Mouse (Mus musculus) ovary, postnatal 10 days (tissue): ENCODE results near the gene Kirrel3.

Experiments
- DNase-seq: peaks from one replicate; pipeline ENCODE4 v3.0.0; 2022; ENCODE audit warnings: low spot score

The Kirrel3 gene

DNA sequence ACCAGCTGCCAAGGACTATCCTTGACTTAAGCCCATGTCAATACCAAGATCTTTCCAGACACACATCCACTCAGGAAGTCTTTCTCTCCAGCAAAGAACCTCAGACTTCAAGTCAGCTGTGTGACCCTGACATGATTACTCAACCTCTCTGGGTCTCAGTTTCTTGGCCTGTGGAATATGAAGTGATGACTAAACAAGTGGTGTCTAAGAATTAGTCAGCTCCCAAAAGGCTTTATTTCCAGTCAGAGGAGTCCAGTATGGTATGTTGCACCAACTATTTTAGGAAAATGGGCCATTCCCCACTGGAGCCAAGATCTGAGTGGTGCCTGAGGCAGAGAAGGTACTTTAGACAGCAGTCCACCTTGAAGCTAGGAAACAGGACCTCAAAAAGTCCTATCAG is 462.0 kb downstream of the Kirrel3 start:
- no peak for DNase-seq

DNA sequence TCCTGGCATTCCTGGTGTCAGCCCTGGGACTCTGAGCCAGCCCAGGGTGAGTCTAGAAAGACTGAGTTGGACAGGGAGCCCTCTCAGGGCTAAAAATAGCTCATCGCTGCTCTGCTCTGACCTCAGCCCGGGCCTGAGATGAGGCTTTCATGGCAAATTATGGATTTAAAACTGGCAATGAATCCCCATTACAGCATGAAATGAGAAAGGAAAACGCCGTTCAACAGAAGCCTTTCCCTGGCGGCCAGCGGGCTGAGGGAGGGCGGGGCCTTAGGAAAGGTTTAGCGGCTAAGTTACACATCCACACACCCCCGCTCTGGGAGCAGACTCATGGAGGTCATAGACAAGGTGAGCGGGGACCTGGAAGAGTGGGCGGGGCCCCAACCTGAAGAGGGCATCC is 467.7 kb downstream of the Kirrel3 start:
- DNase-seq, result no peak

DNA sequence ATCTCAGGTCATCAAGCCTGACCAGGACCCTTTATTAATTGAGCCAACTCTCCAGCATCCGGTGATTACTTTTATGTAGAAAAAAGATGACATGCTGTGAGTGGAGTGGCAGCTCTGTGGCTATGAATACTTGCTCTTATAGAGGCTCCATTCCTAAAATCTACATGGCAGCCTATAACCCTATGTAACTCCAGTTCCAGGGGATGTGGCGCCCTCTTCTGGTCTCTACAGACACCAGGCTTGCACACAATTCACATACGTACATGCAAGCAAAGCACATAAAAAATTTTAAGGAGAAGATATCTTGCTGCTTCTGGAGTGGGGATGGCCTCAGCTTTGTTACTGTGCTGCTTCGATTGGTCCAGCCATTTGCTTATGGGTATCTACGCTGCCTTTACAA is 468.5 kb downstream of the Kirrel3 start:
- no peak for DNase-seq

DNA sequence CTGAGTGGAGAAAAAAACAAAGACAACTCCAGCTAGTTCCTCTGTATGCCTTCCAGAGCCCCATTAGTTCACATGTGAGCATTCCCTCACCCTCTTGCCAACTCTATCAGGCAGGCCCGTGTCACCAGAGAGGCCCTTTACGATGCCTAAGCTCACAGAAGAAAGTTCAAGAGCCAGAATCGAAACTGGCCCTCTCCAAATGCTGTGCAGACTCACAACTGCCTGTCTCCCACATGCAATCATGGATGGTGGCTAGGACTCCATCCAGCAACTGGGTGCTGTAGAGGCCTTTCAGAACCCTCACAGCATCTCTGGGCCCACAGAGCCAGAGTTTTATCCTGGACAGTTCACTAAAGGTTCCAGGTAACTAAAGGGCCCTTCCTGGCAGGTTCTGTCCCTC is 470.8 kb downstream of the Kirrel3 start:
- DNase-seq, result no peak

DNA sequence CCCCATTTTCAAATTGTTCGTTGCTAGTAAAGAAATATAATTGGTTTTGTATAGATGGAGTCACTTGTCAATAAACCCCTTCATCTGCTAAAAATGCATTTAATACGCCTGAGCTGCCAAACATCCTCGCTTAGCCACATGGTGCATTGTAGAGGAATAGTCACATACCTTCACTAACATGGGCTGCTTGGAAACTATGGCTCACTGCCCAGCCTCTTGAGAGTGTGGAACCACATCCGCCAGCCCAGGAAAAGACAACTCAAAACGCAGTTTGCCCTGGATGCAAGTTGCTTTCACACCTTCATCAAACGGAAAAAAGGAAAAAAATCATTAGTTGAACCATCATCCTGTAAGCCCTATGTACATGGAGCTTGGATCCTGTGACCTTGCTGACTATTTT is 472.0 kb downstream of the Kirrel3 start:
- no peak for DNase-seq

DNA sequence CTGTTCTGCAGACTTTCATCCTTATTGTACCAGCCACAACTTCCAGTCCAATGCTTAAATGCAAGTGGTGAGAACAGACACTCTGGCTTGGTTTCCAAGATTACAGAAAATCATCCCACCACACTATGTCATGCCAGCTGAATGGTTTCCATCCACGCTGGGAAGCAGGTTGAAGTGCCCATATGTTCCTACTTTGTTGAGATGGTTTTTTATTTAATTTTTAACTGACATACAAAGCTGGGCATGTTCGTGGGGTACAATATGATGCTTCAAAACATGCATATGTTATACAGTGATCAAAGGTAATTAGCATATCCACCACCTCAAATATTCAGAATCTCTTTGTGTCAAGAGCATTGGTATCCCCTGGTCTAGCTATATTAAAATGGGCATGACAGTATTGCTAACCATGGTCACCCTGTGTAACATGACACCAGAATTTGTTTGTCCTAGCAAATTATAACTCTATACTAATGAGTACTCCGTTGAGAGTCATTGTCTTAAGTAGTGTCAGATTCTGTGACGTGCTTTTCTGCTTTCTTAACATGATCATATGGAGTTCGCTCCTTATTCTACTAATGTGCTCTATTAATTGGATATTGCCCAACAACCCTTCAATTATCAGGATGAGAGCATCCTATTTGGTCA is 472.6 kb downstream of the Kirrel3 start:
- DNase-seq, result no peak

DNA sequence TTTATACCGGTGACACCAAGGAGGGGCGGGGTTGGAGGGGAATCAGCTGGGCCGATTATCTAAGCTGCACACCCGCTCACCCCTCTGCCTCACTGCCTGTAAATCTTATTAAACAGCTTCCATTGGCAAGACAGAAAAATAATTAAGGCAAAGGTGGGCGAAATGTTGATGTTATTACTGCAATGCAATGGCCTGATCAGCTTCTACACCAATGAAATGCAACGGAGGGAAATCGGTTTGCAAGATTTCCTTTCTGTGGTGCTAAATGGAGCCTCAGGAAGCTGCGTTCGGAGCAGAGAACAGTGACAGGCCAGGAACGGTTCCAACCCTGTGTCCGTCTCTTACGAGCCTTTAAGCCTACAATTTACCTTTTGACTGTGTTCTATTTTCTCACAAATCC is 475.0 kb downstream of the Kirrel3 start:
- DNase-seq, result no peak

DNA sequence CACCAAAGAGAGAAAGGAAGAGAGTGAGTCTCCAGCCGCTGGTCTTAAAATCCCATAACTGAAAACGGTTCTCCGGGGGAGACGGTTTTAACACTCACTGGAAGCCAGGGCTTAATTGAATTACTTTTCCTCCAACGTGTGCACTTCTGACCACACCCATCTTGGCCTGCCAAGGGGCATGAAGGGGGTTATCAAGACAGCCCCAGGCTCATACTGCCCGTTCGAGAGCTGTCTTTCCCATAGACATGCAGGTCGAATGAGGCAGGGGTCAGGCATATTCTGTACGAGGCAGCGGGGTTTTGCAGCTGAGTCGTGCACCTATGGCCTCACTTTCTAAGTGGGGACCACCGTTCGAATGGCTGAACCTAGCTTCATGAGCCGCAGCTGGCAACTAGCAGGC is 475.5 kb downstream of the Kirrel3 start:
- DNase-seq, result no peak

DNA sequence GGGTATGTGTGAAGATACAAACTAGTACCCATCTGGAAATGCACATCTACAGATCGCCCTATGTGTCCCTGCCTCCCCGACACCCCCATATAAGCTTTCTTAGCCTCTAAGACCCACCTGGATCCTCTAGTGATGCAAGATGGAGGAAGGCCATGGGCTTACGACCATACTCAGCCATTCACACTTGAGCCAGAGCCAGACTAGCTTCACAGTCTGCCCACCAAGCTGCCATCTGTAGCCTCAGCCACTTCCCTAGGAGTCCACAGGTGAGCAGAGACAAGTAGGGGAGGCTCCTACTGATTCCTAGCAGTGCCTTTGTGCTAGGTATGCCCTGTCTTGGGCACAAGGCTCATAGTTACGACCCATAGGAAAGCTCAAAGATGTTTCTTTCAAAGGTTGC is 476.6 kb downstream of the Kirrel3 start:
- DNase-seq, result no peak

DNA sequence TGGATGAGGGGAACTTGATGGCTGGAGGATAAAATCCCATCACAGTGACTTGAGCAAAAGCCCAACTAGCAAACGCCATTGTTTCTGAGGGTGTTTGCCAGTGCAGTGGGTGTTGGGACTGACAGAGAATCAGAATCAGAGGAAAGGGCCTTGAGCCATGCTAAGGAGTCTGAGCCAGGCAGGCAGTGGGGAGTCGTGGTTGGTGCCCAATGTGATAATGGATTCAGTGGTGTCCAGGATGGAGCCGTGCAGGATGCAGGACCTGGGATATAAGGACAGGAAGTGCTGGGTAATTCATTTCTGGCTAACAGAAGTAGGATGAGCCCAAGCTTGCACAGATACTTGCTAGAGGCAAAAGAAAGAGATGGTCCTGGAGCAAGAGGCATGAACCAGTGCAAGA is 477.9 kb downstream of the Kirrel3 start:
- no peak for DNase-seq

DNA sequence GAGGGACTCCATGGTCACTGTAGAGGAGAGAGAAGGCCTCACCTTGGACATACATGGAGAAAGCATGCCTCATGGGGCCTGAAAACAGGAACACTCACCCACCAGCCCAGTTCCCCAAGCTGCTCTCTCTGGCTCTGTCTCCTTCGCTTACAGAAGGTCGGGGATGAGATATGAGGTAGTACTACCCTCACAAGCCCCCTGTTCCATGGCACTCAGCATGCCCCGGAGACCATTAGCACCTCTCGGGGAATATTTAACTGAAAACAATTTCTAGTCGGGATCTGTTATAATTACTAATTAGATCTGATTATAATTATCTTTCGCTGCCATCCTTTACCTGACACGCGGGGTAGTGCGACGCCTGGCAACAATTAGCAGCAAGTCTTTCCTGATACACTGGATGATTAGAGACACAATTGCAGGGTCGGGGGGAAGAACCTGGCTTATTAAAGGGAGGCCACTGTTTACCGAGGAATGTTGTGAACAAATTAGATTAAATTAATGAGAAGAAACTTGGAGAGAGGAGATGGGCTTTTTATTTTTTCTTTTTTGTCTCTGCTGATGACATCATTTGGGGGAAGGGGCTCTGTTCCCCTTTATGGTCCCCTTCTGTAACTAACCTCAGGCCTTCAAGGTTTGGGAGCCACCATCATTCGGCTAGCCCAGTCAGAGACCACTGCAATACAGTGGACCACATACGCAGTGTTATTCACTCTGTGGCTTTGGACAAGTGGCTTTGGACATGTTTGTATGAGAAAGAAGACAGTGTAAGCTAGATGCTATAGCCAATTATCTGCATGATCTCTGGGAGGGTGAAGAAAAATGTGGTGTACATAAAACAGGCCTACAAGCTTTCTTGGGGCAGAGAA is 478.7 kb downstream of the Kirrel3 start:
- DNase-seq, result no peak

DNA sequence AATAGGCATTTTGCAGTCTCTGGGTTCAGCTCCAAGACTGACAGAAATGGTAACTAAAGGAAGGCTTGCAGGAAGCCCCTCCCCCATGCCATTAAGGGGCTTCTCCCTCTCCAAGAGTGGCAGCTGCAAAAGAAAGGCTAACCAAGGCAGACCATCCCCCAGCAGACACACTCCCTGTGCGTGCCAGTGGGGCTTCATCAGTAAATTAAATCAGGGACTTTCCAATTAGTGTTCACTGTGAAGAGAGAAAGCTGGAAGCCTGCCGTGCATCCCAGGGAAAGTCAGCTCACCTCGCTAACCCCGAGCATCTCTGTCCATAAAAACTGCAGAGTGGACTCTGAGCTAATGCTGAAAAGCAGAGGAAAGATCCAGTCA is 479.3 kb downstream of the Kirrel3 start:
- no peak for DNase-seq

DNA sequence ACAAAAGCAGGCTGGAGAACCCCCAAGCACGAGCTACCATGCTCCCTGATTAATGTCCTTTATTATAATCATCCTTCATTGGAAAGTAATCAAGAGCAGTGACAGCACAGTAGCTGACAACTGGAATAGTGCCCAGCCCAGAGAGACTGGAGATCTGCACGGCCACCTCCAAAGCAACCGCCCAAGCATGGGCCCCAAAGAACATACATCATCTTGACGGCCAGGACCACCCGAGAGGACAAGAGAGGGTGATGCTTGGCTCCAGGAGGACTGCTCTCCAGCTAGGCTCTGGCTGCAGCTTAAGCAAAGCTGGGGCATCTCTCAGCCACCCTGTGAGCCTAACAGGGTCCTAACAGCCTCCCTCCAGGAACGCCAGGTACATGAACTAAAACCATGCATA is 482.1 kb downstream of the Kirrel3 start:
- no peak for DNase-seq

DNA sequence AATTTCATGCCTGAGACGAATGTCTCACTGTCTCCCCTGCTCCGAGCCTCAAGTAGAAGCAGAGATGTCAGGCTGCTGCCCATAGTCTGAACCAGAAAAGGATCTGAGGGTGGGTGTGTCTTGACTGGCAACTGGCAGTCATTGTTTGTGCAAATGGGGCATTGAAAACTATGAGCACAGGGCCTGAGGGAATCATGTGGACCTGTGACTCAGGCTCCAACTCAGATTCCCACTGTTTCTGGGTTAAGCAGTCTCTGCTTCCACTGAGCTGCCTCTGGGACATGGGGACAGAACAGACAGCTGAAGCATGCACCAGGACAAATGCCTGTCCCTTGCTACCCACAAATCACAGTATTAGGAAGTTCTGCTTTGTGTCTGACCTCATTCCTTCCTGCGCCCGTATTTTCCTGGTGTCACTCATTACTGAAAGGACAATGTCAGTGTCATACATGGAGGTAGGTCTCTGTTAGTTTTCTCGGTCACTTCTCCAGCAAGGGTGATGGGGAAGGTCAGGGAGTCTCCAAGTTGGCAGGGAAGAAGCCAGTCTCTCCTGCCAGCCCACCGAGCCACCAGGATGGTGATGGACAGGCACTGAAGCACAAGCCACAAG is 484.3 kb downstream of the Kirrel3 start:
- no peak for DNase-seq

DNA sequence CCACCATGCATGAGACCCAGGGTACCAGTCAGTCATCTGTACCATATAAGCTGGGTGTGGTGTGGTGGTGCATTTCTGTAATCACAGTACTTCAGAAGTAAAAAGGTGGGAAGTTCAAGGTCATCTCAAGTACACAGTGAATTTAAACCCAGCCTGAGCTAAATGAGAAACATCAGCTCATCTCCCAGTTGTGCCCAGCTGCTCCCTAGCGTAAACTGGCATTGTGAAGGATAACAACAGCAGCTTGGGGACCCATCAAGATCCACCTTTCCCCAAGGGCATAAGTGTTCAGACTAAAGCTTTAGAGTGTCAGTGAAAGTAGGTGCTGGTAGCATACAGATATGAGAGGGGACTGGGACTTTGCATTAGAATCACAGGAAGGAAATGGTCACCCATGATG is 488.6 kb downstream of the Kirrel3 start:
- no peak for DNase-seq

DNA sequence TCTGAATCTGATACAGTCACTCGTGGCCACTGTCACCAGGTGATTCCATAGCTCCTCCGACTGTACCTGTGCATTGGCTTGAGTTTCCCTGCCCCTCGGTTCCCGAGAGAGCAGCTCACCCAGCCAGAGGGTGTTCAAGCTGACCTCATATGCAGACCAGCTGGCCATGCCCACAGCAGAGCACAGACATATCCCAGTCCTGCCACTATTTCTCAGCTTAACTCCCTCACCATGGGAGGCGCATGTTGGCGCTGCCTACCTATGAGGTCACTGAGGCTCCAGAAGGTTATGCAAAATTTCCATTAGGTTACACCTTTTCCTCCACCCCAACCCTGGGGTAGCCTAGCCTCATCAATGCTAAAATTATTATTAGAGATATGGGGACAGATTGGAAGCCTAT is 489.6 kb downstream of the Kirrel3 start:
- no peak for DNase-seq

DNA sequence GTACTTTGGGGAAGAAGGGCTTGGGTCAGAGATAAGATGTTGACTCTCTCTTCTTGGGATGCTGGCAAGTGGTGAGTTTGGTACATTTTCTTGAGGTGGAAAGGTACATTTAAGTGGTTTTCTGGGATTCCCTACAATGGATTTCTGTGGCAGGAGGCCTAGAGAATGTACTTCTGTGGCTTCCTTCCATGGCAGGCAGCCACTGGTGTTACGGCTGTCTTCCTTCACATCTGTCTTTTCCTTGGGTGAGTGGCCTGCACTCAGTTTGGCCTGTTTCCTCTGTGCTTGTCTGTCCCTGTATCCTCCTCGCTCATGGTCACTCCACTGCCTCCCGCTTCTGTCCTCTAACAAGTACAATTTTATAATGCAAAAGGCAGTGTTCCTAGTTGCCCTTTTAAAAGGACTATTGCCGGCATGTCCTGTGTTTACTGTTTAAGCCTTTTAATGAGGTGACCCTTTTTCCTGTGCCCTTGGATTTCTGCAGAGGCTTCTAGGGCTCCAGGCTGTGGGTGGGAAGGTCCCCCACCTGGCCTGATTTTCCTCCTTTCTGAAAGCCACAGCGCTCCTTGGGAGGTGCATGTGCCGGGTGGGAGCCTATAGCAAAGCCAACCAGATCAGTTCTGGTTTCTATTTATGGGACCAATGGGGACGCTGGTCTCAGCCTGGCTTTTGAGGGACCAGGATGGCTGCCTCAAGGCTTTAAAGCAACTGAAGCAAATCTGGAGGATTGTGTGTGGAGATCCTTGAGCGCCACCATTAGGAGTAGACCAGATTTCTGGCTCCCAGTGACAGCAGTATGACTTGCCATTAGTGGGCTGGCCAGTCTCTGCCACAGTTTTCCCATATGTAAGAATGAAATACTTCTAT is 491.1 kb downstream of the Kirrel3 start:
- DNase-seq, result no peak

DNA sequence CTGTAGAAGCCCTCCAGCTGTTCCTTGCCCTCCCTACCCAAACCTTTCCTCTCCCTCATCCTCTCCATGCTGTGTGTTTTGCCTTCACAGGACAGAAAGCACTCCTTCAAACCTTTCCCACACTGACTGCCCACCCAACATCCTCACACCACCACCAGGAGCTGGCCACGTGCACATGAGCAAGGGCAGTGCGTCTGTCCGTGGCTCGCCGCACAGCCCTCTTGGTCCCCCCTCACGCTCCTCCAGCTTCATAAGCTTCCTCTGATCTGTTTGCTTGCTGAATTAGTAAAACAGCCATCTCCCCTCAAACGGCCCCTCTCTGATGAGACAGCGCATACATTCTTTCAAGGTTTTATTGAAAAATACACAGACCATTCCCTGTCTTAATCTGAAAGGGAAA is 492.0 kb downstream of the Kirrel3 start:
- no peak for DNase-seq

DNA sequence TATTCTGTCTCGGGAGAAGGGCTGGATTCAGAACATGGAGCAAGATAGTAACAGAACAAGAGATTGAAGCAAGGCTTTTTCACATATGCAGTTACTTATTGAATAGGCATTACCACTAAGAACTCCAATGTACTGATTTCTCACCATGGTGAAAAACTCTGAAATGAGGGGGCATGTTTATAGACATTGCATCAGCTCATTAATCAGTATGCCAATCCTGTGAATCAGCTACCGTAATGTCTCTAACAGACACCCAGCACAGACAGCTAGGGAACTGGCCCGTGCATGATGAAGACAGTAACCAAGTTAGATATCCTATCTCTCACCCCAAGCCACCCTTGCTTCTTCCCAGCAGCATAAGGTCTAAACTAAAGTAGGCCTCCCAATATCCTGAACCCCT is 492.5 kb downstream of the Kirrel3 start:
- DNase-seq, result no peak

DNA sequence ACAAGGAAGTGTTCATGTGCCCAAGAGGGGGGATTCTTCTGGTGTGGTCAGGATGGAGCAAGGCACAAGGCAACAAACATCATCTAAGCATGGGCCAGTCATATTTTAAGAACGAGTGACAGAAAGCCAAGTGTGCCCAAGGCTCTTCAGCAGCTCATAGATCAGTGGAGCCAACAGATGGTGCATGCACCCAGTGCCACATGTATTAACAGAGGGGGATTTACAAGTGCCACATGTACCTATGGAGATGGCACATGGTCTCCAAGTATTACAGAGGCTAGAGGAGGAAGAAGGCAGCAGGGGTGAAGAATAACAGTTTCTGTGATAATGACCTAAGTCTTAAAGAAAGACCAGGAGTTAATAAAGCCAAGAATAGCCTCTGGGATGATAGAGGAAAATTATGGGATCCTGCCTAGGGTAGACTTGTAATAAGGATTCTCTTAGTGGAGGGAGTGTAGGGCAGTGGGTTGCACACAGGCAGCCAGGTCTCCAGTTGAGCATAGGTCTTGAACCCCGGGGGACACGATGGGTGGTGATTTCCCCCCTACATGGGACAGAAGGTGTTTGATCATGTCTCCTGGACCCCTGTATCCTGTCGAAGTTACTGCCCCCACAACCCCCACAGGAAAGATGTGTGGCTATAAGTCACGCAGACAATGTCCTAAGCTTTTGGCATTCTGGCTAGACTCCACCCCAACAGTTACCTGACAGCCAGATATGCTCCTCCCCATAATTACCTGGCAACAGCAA is 495.0 kb downstream of the Kirrel3 start:
- no peak for DNase-seq
